Mouse (Mus musculus): ENCODE results near the gene Mapk9. TPM values are rescaled to one million over a fixed set of nuclear protein-coding genes. Genes with fewer than 3 reads are reported as not detected.

Mapk9 gene
- 11.5 and 13.7 TPM in 2 replicates for polyA plus RNA-seq (2012; ENCODE audit: low replicate concordance)

GRCm38 (mm10) chr11:49846401-49847070 lies at the start of gene Mapk9:
Mapk9 (plus strand) TSS chr11:49846751.

GRCm38 (mm10) chr11:49901659-49902458 lies 55.3 kb downstream of the Mapk9 start, which contains the start of gene Rasgef1c:
Rasgef1c (plus strand) TSS chr11:49901835.

Other genes starting within 250 kb of the Mapk9 start
- gene Flt4, start 237.5 kb upstream of the Mapk9 start, polyA plus RNA-seq (2012; ENCODE audit: low replicate concordance), result 0.18 and 1.1 TPM in 2 replicates
- not detected in 2 replicates for gene Scgb3a1, start 183.1 kb upstream of the Mapk9 start, polyA plus RNA-seq (2012; ENCODE audit: low replicate concordance)
- gene Cnot6, start 134.0 kb upstream of the Mapk9 start, polyA plus RNA-seq (2012; ENCODE audit: low replicate concordance), result 14.2 and 28.8 TPM in 2 replicates
- gene Gfpt2, start 52.6 kb upstream of the Mapk9 start, polyA plus RNA-seq (2012; ENCODE audit: low replicate concordance), result not detected in 2 replicates
- gene Rasgef1c, start 55.1 kb downstream of the Mapk9 start, polyA plus RNA-seq (2012; ENCODE audit: low replicate concordance), result 0.05 and 0.13 TPM in 2 replicates
- gene Rnf130, start 178.6 kb downstream of the Mapk9 start, polyA plus RNA-seq (2012; ENCODE audit: low replicate concordance), result 51.5 and 139 TPM in 2 replicates